Mouse (Mus musculus) lung, adult 2 months (tissue): ENCODE measurements around the gene Nol3.

Source experiments
- CTCF ChIP-seq: fragments of 200-500 bp; IDR thresholded peaks from 2 replicates; pipeline ENCODE4 v1.5.1; 2011; ENCODE audit warnings: mild to moderate bottlenecking, low read length, control low read depth; ENCODE audit not compliant: insufficient read depth
- POLR2A ChIP-seq: fragments of 200-500 bp; IDR thresholded peaks from 2 replicates; pipeline ENCODE4 v1.6.1; 2011; ENCODE audit warnings: low read depth, mild to moderate bottlenecking, control low read depth, low read length, borderline replicate concordance; ENCODE audit errors: extremely low read depth

DNA sequence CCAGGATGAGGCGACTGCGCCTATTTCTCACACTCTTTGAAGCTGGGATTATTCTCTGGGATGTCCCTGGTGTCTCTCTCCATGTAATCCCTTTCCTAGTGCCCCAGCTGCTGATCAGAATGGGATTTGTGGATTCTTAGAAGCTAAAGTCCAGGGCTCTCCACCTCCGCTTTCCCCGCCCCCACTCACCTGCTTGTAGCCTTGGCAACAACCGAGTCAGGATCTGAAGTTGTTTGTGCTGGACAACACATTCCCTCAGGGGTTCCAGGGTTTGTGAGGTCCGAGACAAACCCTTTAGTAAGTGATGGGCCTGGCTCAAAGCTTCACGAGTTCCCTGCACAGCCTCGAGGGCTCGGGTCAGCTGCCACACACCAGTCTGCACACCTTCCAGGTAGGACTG, 18.8 kb downstream of the Nol3 start:
- TF ChIP-seq CTCF (no peak), POLR2A (no peak)
